Comparison of ENCODE assay signal across 24 mouse cellular contexts in the genomic region with DNA sequence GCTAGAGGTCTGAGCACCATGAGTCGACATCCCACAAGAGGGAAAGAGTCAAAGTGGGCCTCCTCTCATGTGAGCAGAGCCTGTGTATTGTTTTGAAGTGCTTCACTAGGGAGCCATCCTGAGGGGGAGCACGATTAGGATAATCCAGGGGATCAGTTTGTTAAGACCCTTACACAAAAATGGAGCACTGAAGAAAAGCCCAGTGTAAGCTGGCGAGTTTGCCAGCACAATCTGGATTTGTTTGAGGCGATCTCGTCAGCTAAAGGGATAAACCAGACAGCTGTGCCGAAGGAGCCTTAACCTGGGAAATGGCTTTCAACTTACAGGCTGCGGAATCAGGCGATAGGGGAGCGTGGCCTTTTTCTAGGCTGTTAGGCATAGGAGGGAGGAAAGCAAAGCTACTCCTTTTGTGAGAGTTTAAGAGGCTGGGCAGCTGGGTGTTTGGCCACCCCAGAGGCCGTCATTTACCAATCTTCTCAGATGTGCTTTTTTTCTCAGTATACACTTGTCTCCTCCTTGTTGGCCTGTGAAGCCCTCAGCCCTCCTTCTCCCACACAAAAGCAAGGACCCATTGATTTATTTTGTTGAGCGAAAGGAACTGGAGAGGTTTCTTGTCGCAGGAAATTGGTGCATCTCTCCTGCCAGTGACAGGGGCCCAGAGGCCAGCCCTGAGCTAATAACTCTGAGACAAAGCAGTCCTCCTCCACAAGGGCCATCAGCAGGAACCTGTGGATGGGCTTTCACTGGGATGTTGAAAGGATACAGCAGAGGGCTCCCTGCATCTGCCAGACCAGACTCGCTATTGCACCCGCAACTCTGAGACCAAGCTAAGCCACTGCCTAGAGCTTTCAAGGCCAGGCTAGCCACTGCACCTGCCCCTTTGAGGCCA.
DNase-seq lines count a peak whose midpoint lies in the region; ATAC-seq lines count a peak whose summit lies in the region.
"Had no signal": no experiment of that assay in that cellular context is flagged by ENCODE, and none has a peak within 500 bp of the region (broad histone marks: within the 10 kb centered on the region; RNA-seq: fewer than 3 reads in every experiment).

No protein-coding gene starts in this region.

- H3K36me3 ChIP-seq in kidney, embryonic 14.5 days (ENCODE audit: control insufficient read depth, insufficient read depth, low read length): no peaks in the 10 kb centered on the region
- H3K36me3 ChIP-seq in midbrain, embryonic 12.5 days: no peaks in the 10 kb centered on the region
- no peaks in the 10 kb centered on the region for H3K36me3 ChIP-seq in midbrain, embryonic 14.5 days (ENCODE audit: control insufficient read depth, insufficient read depth, low read length)
- no peaks in the 10 kb centered on the region for H3K36me3 ChIP-seq in neural tube, embryonic 15.5 days
- H3K36me3 ChIP-seq: forebrain, embryonic 12.5 days; heart, embryonic 15.5 days had no signal

- peak; percentile 82 for ATAC-seq in kidney, embryonic 14.5 days (ENCODE audit: low FRiP score, low TSS enrichment)
- no peak for ATAC-seq in midbrain, embryonic 12.5 days (ENCODE audit: low FRiP score, low read depth)
- no peak for ATAC-seq in midbrain, embryonic 14.5 days (ENCODE audit: low FRiP score, low TSS enrichment)
- ATAC-seq in neural tube, embryonic 15.5 days (ENCODE audit: low FRiP score): no peak
- ATAC-seq: CD4-positive, CD25-positive, alpha-beta regulatory T cell, adult 4 months; Patski had no signal

- no peak overlapping the region for H3K4me3 ChIP-seq in kidney, embryonic 14.5 days (ENCODE audit: low read length)
- no peak overlapping the region for H3K4me3 ChIP-seq in midbrain, embryonic 12.5 days
- no peak overlapping the region for H3K4me3 ChIP-seq in midbrain, embryonic 14.5 days (replicated peaks; ENCODE audit: low read depth, low read length)
- H3K4me3 ChIP-seq in neural tube, embryonic 15.5 days (replicated peaks): no peak overlapping the region
- H3K4me3 ChIP-seq: embryonic facial prominence, embryonic 12.5 days; forebrain, embryonic 12.5 days; heart, embryonic 15.5 days; limb, embryonic 15.5 days; neural tube, embryonic 12.5 days had no signal

- peak; percentile 15 for DNase-seq in embryo, embryonic 11 days
- no peak for DNase-seq in embryo, embryonic 10.5 days (ENCODE audit: low spot score)
- DNase-seq in kidney, postnatal 14 days: no peak
- no peak for DNase-seq in midbrain, embryonic 14.5 days
- DNase-seq in Muller cell, postnatal 12 days (ENCODE audit: inconsistent ontology term): no peak
- DNase-seq: adrenal gland, postnatal 36 days; cerebellum, adult 9-10 months; heart, postnatal 4 days; kidney, adult 8-10 months; left cerebral cortex, postnatal 4 days; lung, embryonic 14.5 days; thymus, adult 2 months had no signal

- peaks cover 9% of the 10 kb centered on the region for H3K4me1 ChIP-seq in kidney, embryonic 14.5 days (ENCODE audit: control insufficient read depth, insufficient read depth, low read length)
- peaks cover 24% of the 10 kb centered on the region for H3K4me1 ChIP-seq in midbrain, embryonic 12.5 days
- H3K4me1 ChIP-seq in midbrain, embryonic 14.5 days (ENCODE audit: control insufficient read depth, insufficient read depth, low read length): peaks cover 31% of the 10 kb centered on the region
- H3K4me1 ChIP-seq in neural tube, embryonic 15.5 days: peaks cover 39% of the 10 kb centered on the region
- H3K4me1 ChIP-seq: embryonic facial prominence, embryonic 12.5 days; heart, embryonic 15.5 days; limb, embryonic 15.5 days had no signal

- 24% methylated on average over 14 of the region's 14 CpGs for WGBS in kidney, embryonic 14.5 days
- WGBS in midbrain, embryonic 12.5 days: 23% methylated on average over 14 of the region's 14 CpGs
- WGBS in midbrain, embryonic 14.5 days: 28% methylated on average over 14 of the region's 14 CpGs
- 40% methylated on average over 14 of the region's 14 CpGs for WGBS in neural tube, embryonic 15.5 days

- H3K27me3 ChIP-seq in kidney, embryonic 14.5 days (ENCODE audit: control insufficient read depth, insufficient read depth, low read length): no peaks in the 10 kb centered on the region
- H3K27me3 ChIP-seq in midbrain, embryonic 12.5 days: peaks cover 43% of the 10 kb centered on the region
- H3K27me3 ChIP-seq in midbrain, embryonic 14.5 days (ENCODE audit: control insufficient read depth, insufficient read depth, low read length): 0 out of 2 replicates have a peak, but pooled peaks cover 5% of the 10 kb centered on the region
- H3K27me3 ChIP-seq in neural tube, embryonic 15.5 days (replicated peaks): no peaks in the 10 kb centered on the region
- H3K27me3 ChIP-seq: embryonic facial prominence, embryonic 12.5 days; heart, embryonic 15.5 days; limb, embryonic 15.5 days; neural tube, embryonic 12.5 days; Patski had no signal

- no peak overlapping the region for H3K9ac ChIP-seq in kidney, embryonic 14.5 days (ENCODE audit: low read depth, low read length)
- H3K9ac ChIP-seq in midbrain, embryonic 12.5 days (replicated peaks): no peak overlapping the region
- no peak overlapping the region for H3K9ac ChIP-seq in midbrain, embryonic 14.5 days (replicated peaks; ENCODE audit: low read length)
- no peak overlapping the region for H3K9ac ChIP-seq in neural tube, embryonic 15.5 days (replicated peaks)
- H3K9ac ChIP-seq: embryonic facial prominence, embryonic 12.5 days; forebrain, embryonic 12.5 days; heart, embryonic 15.5 days; limb, embryonic 15.5 days; liver, embryonic 14.5 days; lung, embryonic 14.5 days; neural tube, embryonic 12.5 days had no signal

- H3K9me3 ChIP-seq in kidney, embryonic 14.5 days (ENCODE audit: control insufficient read depth, low read length): no peaks in the 10 kb centered on the region
- no peaks in the 10 kb centered on the region for H3K9me3 ChIP-seq in midbrain, embryonic 12.5 days
- no peaks in the 10 kb centered on the region for H3K9me3 ChIP-seq in midbrain, embryonic 14.5 days (ENCODE audit: control insufficient read depth, low read length)
- no peaks in the 10 kb centered on the region for H3K9me3 ChIP-seq in neural tube, embryonic 15.5 days (replicated peaks)
- H3K9me3 ChIP-seq: embryonic facial prominence, embryonic 12.5 days; forebrain, embryonic 12.5 days; heart, embryonic 15.5 days; limb, embryonic 15.5 days; neural tube, embryonic 12.5 days had no signal

- no peak overlapping the region for H3K27ac ChIP-seq in kidney, embryonic 14.5 days (ENCODE audit: low read depth, low read length)
- H3K27ac ChIP-seq in midbrain, embryonic 12.5 days (replicated peaks): peak overlapping the region; percentile 4; the same call in 1 of the 2 replicates
- H3K27ac ChIP-seq in midbrain, embryonic 14.5 days (replicated peaks; ENCODE audit: low read depth, low read length): no peak overlapping the region
- 0 out of 2 replicates have a peak overlapping the region, but pooled peaks have one; percentile 11 for H3K27ac ChIP-seq in neural tube, embryonic 15.5 days (replicated peaks)
- H3K27ac ChIP-seq: embryonic facial prominence, embryonic 12.5 days; forebrain, embryonic 12.5 days; heart, embryonic 15.5 days; limb, embryonic 15.5 days; liver, embryonic 14.5 days; neural tube, embryonic 12.5 days; stomach, postnatal 0 days had no signal

- H3K4me2 ChIP-seq in kidney, embryonic 14.5 days (replicated peaks; ENCODE audit: low read depth, low read length): no peak overlapping the region
- no peak overlapping the region for H3K4me2 ChIP-seq in midbrain, embryonic 12.5 days (replicated peaks)
- no peak overlapping the region for H3K4me2 ChIP-seq in midbrain, embryonic 14.5 days (ENCODE audit: low read length)
- H3K4me2 ChIP-seq in neural tube, embryonic 15.5 days: no peak overlapping the region
- H3K4me2 ChIP-seq: embryonic facial prominence, embryonic 12.5 days; forebrain, embryonic 12.5 days; heart, embryonic 15.5 days; limb, embryonic 15.5 days; lung, embryonic 14.5 days; neural tube, embryonic 12.5 days had no signal

Comparison
In these comparisons a context has a peak if more than half of its experiments do, and no peak if none do; other contexts are left out.
1. H3K27ac ChIP-seq: peak in midbrain, embryonic 12.5 days (single experiment) and neural tube, embryonic 15.5 days (single experiment); none in kidney, embryonic 14.5 days (single experiment) and midbrain, embryonic 14.5 days (single experiment).